In the genomic region with DNA sequence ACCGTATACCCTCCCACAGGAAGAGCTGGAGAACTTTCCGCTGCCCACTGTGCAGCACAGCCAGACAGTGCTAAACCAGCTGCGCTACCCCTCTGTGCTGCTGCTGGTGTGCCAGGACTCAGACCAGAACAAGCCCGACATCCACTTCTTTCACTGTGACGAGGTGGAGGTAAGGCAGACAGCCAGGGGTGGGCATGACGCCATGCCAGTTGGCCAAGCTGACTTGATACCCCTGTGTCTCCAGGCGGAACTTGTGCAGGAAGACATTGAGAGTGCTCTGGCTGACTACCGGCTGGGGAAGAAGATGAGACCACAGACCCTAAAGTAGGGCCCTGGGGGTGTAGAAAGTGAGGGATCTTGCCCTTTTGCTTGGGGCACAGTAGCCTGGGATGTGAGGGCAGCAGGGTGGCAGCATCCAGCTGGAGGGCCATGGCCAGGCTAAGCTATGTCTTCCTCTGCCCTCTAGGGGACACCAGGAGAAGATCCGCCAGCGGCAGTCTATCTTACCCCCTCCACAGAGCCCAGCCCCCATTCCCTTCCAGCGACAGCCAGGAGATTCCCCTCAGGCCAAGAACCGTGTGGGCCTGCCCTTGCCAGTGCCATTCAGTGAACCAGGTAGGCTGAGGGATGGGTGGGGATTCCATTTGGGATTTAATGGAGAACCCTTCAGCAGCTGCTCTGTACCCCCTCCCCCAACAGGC, we compare ENCODE assay signal across 8 mouse cellular contexts. TPM values are rescaled to one million over a fixed set of nuclear protein-coding genes. Genes with fewer than 3 reads are reported as not detected.
DNase-seq lines count a peak whose midpoint lies in the region; ATAC-seq lines count a peak whose summit lies in the region.

No protein-coding gene starts in this region.

- H3K9me3 ChIP-seq in hindbrain, embryonic 10.5 days = no peaks in the 10 kb centered on the region
- no peaks in the 10 kb centered on the region for H3K9me3 ChIP-seq in hindbrain, embryonic 13.5 days
- no peaks in the 10 kb centered on the region for H3K9me3 ChIP-seq in hindbrain, embryonic 15.5 days
- H3K9me3 ChIP-seq in forebrain, embryonic 12.5 days = no peaks in the 10 kb centered on the region

- H3K27me3 ChIP-seq in hindbrain, embryonic 10.5 days (ENCODE audit: insufficient read depth, poor library complexity, severe bottlenecking) = peaks cover 21% of the 10 kb centered on the region
- H3K27me3 ChIP-seq in hindbrain, embryonic 13.5 days = peaks cover 16% of the 10 kb centered on the region
- 0 out of 2 replicates have a peak, but pooled peaks cover under 1% of the 10 kb centered on the region for H3K27me3 ChIP-seq in hindbrain, embryonic 15.5 days
- H3K27me3 ChIP-seq in forebrain, embryonic 12.5 days = peaks cover 15% of the 10 kb centered on the region

- ATAC-seq in hindbrain, embryonic 13.5 days (ENCODE audit: low FRiP score) = no peak
- ATAC-seq in hindbrain, embryonic 15.5 days (ENCODE audit: low FRiP score, low read depth) = 0 out of 2 replicates have a peak, but pooled peaks have one; percentile 34
- ATAC-seq in forebrain, embryonic 12.5 days (ENCODE audit: low FRiP score) = no peak

- no peak overlapping the region for H3K4me3 ChIP-seq in hindbrain, embryonic 10.5 days
- H3K4me3 ChIP-seq in hindbrain, embryonic 13.5 days = no peak overlapping the region
- no peak overlapping the region for H3K4me3 ChIP-seq in hindbrain, embryonic 15.5 days
- no peak overlapping the region for H3K4me3 ChIP-seq in forebrain, embryonic 12.5 days (replicated peaks)

- no peak overlapping the region for H3K4me2 ChIP-seq in hindbrain, embryonic 13.5 days
- H3K4me2 ChIP-seq in hindbrain, embryonic 15.5 days = no peak overlapping the region
- no peak overlapping the region for H3K4me2 ChIP-seq in forebrain, embryonic 12.5 days

- H3K27ac ChIP-seq in hindbrain, embryonic 10.5 days = no peak overlapping the region
- no peak overlapping the region for H3K27ac ChIP-seq in hindbrain, embryonic 13.5 days
- H3K27ac ChIP-seq in hindbrain, embryonic 15.5 days (replicated peaks) = 0 out of 2 replicates have a peak overlapping the region, but pooled peaks have one; percentile 1
- H3K27ac ChIP-seq in forebrain, embryonic 12.5 days = no peak overlapping the region

- WGBS in hindbrain, embryonic 10.5 days = 59% methylated on average over 12 of the region's 12 CpGs
- WGBS in hindbrain, embryonic 13.5 days = 57% methylated on average over 12 of the region's 12 CpGs
- 53% methylated on average over 12 of the region's 12 CpGs for WGBS in hindbrain, embryonic 15.5 days
- WGBS in forebrain, embryonic 12.5 days = 60% methylated on average over 12 of the region's 12 CpGs

- no peak overlapping the region for H3K9ac ChIP-seq in hindbrain, embryonic 13.5 days
- H3K9ac ChIP-seq in hindbrain, embryonic 15.5 days = no peak overlapping the region
- H3K9ac ChIP-seq in forebrain, embryonic 12.5 days = no peak overlapping the region; the same call in 1 of the 2 replicates

- H3K4me1 ChIP-seq in hindbrain, embryonic 10.5 days (replicated peaks) = peaks cover 10% of the 10 kb centered on the region
- peaks cover 10% of the 10 kb centered on the region for H3K4me1 ChIP-seq in hindbrain, embryonic 13.5 days (replicated peaks)
- H3K4me1 ChIP-seq in hindbrain, embryonic 15.5 days (replicated peaks) = peaks cover 13% of the 10 kb centered on the region
- peaks cover 4% of the 10 kb centered on the region for H3K4me1 ChIP-seq in forebrain, embryonic 12.5 days

- H3K36me3 ChIP-seq in hindbrain, embryonic 10.5 days = no peaks in the 10 kb centered on the region
- H3K36me3 ChIP-seq in hindbrain, embryonic 13.5 days = no peaks in the 10 kb centered on the region
- H3K36me3 ChIP-seq in hindbrain, embryonic 15.5 days = no peaks in the 10 kb centered on the region
- no peaks in the 10 kb centered on the region for H3K36me3 ChIP-seq in forebrain, embryonic 12.5 days (replicated peaks)

- DNase-seq in hindbrain, embryonic 10.5 days (ENCODE audit: low spot score) = peak; percentile 13
- DNase-seq in spleen, postnatal 4 days (ENCODE audit: low spot score in 2 of 2) = peak; percentile 15 to 65
- no peak for DNase-seq in spleen, postnatal 14 days (ENCODE audit: low spot score in 2 of 2)
- peak; percentile 58 for DNase-seq in retina, postnatal 1 day
- no peak for DNase-seq in left cerebral cortex, adult 18-20 months (ENCODE audit: low spot score in 2 of 2)

RNA-seq across cellular contexts. Expression of a gene that starts 17.1 kb away (rescaled TPM):
- polyA plus RNA-seq in hindbrain, embryonic 10.5 days (2016; fragmentation: Nextera tagmentation; extraction: Ambion mirVana) = 6.7 and 6.8 TPM in 2 replicates
- 0.65 and 1.4 TPM in 2 replicates for polyA plus RNA-seq in hindbrain, embryonic 13.5 days (2015; fragmentation: Nextera tagmentation; extraction: Ambion mirVana)
- 1.00 and 1.2 TPM in 2 replicates for polyA plus RNA-seq in hindbrain, embryonic 15.5 days (2015; fragmentation: Nextera tagmentation; extraction: Ambion mirVana)
- 1.2 and 1.7 TPM in 2 replicates for polyA plus RNA-seq in forebrain, embryonic 12.5 days (2016; fragmentation: Nextera tagmentation; extraction: Ambion mirVana)
- total RNA-seq in left cerebral cortex, adult 18-20 months (2021) = 1 to 10 TPM; 3.5 to 6.3 TPM

RNA-seq across cellular contexts. Expression of a gene that starts 28.2 kb away (rescaled TPM):
- polyA plus RNA-seq in hindbrain, embryonic 10.5 days (2016; fragmentation: Nextera tagmentation; extraction: Ambion mirVana) = 53.7 and 57.8 TPM in 2 replicates
- 67.7 and 74.7 TPM in 2 replicates for polyA plus RNA-seq in hindbrain, embryonic 13.5 days (2015; fragmentation: Nextera tagmentation; extraction: Ambion mirVana)
- polyA plus RNA-seq in hindbrain, embryonic 15.5 days (2015; fragmentation: Nextera tagmentation; extraction: Ambion mirVana) = 54.7 and 58.8 TPM in 2 replicates
- polyA plus RNA-seq in forebrain, embryonic 12.5 days (2016; fragmentation: Nextera tagmentation; extraction: Ambion mirVana) = 59.9 and 63.6 TPM in 2 replicates
- 10 to 100 TPM; 24.6 to 34.6 TPM for total RNA-seq in left cerebral cortex, adult 18-20 months (2021)

RNA-seq across cellular contexts. Expression of a gene that starts 28.3 kb away (rescaled TPM):
- polyA plus RNA-seq in hindbrain, embryonic 10.5 days (2016; fragmentation: Nextera tagmentation; extraction: Ambion mirVana) = 56.8 and 71.6 TPM in 2 replicates
- polyA plus RNA-seq in hindbrain, embryonic 13.5 days (2015; fragmentation: Nextera tagmentation; extraction: Ambion mirVana) = 138 and 157 TPM in 2 replicates
- 169 and 205 TPM in 2 replicates for polyA plus RNA-seq in hindbrain, embryonic 15.5 days (2015; fragmentation: Nextera tagmentation; extraction: Ambion mirVana)
- polyA plus RNA-seq in forebrain, embryonic 12.5 days (2016; fragmentation: Nextera tagmentation; extraction: Ambion mirVana) = 74.0 and 78.4 TPM in 2 replicates
- total RNA-seq in left cerebral cortex, adult 18-20 months (2021) = 10 to 100 TPM; 62.8 to 70.5 TPM

RNA-seq across cellular contexts. Expression of a gene that starts 36.2 kb away (rescaled TPM):
- polyA plus RNA-seq in hindbrain, embryonic 10.5 days (2016; fragmentation: Nextera tagmentation; extraction: Ambion mirVana) = 336 and 378 TPM in 2 replicates
- 333 and 346 TPM in 2 replicates for polyA plus RNA-seq in hindbrain, embryonic 13.5 days (2015; fragmentation: Nextera tagmentation; extraction: Ambion mirVana)
- polyA plus RNA-seq in hindbrain, embryonic 15.5 days (2015; fragmentation: Nextera tagmentation; extraction: Ambion mirVana) = 286 and 298 TPM in 2 replicates
- 397 and 407 TPM in 2 replicates for polyA plus RNA-seq in forebrain, embryonic 12.5 days (2016; fragmentation: Nextera tagmentation; extraction: Ambion mirVana)
- 100 to 1,000 TPM in 1 of 2 experiments, 10 to 100 TPM in 1; 96.6 to 104 TPM for total RNA-seq in left cerebral cortex, adult 18-20 months (2021)

RNA-seq across cellular contexts. Expression of a gene that starts 58.2 kb away (rescaled TPM):
- 45.2 and 49.4 TPM in 2 replicates for polyA plus RNA-seq in hindbrain, embryonic 10.5 days (2016; fragmentation: Nextera tagmentation; extraction: Ambion mirVana)
- 57.4 and 58.5 TPM in 2 replicates for polyA plus RNA-seq in hindbrain, embryonic 13.5 days (2015; fragmentation: Nextera tagmentation; extraction: Ambion mirVana)
- 52.5 and 53.3 TPM in 2 replicates for polyA plus RNA-seq in hindbrain, embryonic 15.5 days (2015; fragmentation: Nextera tagmentation; extraction: Ambion mirVana)
- polyA plus RNA-seq in forebrain, embryonic 12.5 days (2016; fragmentation: Nextera tagmentation; extraction: Ambion mirVana) = 47.0 and 50.0 TPM in 2 replicates
- 10 to 100 TPM; 40.4 to 45.1 TPM for total RNA-seq in left cerebral cortex, adult 18-20 months (2021)

Comparison
In these comparisons a context has a peak if more than half of its experiments do, and no peak if none do; other contexts are left out.
1. DNase-seq: peak in hindbrain, embryonic 10.5 days (single experiment), spleen, postnatal 4 days (2 of 2) and retina, postnatal 1 day (single experiment); none in spleen, postnatal 14 days (0 of 2) and left cerebral cortex, adult 18-20 months (0 of 2).